ENCODE assay signal across 14 mouse cellular contexts in genomic region chr16:31501751-31502365, GRCm38 (mm10).
DNase-seq lines count a peak whose midpoint lies in the region; ATAC-seq and TF ChIP-seq lines count a peak whose summit lies in the region.
"Had no signal": no experiment of that assay in that cellular context is flagged by ENCODE, and none has a peak within 500 bp of the region (broad histone marks: within the 10 kb centered on the region; RNA-seq: fewer than 3 reads in every experiment).

No protein-coding gene starts in this region.

- TF ChIP-seq CTCF in hindbrain, postnatal 0 days (IDR thresholded peaks at IDR 0.05; ENCODE audit: low read depth), result no peak

- 33% methylated on average over 14 of the region's 14 CpGs for WGBS in hindbrain, postnatal 0 days

- no peak overlapping the region for H3K9ac ChIP-seq in hindbrain, postnatal 0 days (replicated peaks; ENCODE audit: low read length)
- H3K9ac ChIP-seq: heart, embryonic 15.5 days; liver, embryonic 15.5 days had no signal

- no peak for DNase-seq in cerebellum, adult 18-20 months
- DNase-seq in testis, postnatal 14 days (ENCODE audit: low spot score), result peak; percentile 45
- no peak for DNase-seq in testis, postnatal 10 days (ENCODE audit: low spot score)
- peak; percentile 28 for DNase-seq in hindbrain, postnatal 0 days (ENCODE audit: low spot score)
- DNase-seq in frontal cortex, adult 2 months (ENCODE audit: extremely low spot score in 1 of 2, low spot score in 1 of 2), result no peak
- no peak for DNase-seq in gastrocnemius, postnatal 25 days
- DNase-seq: gastrocnemius, postnatal 36 days; lung, postnatal 4 days; right cerebral cortex, postnatal 25 days had no signal

- no peaks in the 10 kb centered on the region for H3K36me3 ChIP-seq in hindbrain, postnatal 0 days (ENCODE audit: insufficient read depth, low read length)
- H3K36me3 ChIP-seq: heart, embryonic 15.5 days; liver, embryonic 15.5 days had no signal

- no peaks in the 10 kb centered on the region for H3K9me3 ChIP-seq in hindbrain, postnatal 0 days (ENCODE audit: low read length)
- H3K9me3 ChIP-seq: heart, embryonic 15.5 days; liver, embryonic 15.5 days had no signal

- no peak overlapping the region for H3K4me3 ChIP-seq in hindbrain, postnatal 0 days (ENCODE audit: low read length)
- H3K4me3 ChIP-seq: heart, embryonic 15.5 days; liver, embryonic 15.5 days had no signal

- ATAC-seq in cerebellum, adult (ENCODE audit: insufficient number of reproducible peaks, low FRiP score, low TSS enrichment), result 0 out of 2 replicates have a peak, but pooled peaks have one; percentile 4
- no peak for ATAC-seq in hindbrain, postnatal 0 days
- ATAC-seq in CD4-positive, CD25-positive, alpha-beta regulatory T cell, adult 4 months, result no peak
- ATAC-seq: intestine, embryonic 16.5 days had no signal

- H3K4me1 ChIP-seq in hindbrain, postnatal 0 days (ENCODE audit: insufficient read depth, low read length), result peaks cover 9% of the 10 kb centered on the region; the same call in 1 of the 2 replicates

- no peaks in the 10 kb centered on the region for H3K27me3 ChIP-seq in hindbrain, postnatal 0 days (ENCODE audit: insufficient read depth, low read length)
- H3K27me3 ChIP-seq: heart, embryonic 15.5 days; liver, embryonic 15.5 days had no signal

- no peak overlapping the region for H3K27ac ChIP-seq in hindbrain, postnatal 0 days
- H3K27ac ChIP-seq: heart, embryonic 15.5 days; liver, embryonic 15.5 days had no signal

- H3K4me2 ChIP-seq in hindbrain, postnatal 0 days (ENCODE audit: low read depth, low read length), result no peak overlapping the region
- H3K4me2 ChIP-seq: heart, embryonic 15.5 days; liver, embryonic 15.5 days had no signal

Comparison
In these comparisons a context has a peak if more than half of its experiments do, and no peak if none do; other contexts are left out.
1. DNase-seq: peak in testis, postnatal 14 days (single experiment) and hindbrain, postnatal 0 days (single experiment); none in cerebellum, adult 18-20 months (0 of 2), testis, postnatal 10 days (single experiment), frontal cortex, adult 2 months (0 of 2) and gastrocnemius, postnatal 25 days (single experiment).